Mouse (Mus musculus) mouse trophoblast stem cell (cell line): ENCODE measurements around the gene Btnl10.

ENCODE experiments used
- in situ Hi-C, 2 experiments: fragments of 300-500 bp; cut with MseI, MboI; formaldehyde crosslinking; loops; 2 replicates in 1 of 2; 3 replicates in 1 of 2; pipeline ENCODE4 v1.15.1; 2025

The Btnl10 gene

DNA sequence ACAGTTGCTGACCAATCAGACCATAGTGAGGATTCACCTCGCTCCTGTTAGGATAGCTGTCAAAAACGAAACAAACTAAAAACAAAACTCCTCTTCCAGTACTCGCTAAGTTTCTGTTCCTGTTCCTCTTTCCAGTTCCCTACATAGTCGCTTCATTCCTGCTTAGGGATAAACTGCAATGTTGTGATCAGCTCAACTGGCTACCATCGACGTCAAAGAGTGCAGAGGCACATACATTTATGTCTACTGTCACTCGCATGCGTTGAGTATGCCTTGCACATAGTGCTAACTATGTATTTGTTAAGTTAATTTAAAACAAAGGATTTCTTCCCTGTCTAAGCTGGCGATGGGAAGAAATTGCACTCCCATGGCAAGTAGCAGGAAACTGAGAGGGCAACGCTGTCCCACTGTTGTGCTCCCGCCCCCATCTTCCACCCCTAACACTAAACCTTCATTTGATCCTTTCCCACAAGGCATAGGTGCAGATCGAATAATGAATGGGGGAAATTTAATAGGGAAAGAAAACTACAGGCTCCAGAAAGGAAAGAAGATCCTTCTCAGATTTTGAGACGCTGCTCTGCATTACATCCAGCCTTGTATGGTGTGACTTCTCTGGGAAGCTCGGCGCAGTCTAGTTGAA is 41.6 kb downstream of the Btnl10 start:
- in situ Hi-C loops = no loop called here

DNA sequence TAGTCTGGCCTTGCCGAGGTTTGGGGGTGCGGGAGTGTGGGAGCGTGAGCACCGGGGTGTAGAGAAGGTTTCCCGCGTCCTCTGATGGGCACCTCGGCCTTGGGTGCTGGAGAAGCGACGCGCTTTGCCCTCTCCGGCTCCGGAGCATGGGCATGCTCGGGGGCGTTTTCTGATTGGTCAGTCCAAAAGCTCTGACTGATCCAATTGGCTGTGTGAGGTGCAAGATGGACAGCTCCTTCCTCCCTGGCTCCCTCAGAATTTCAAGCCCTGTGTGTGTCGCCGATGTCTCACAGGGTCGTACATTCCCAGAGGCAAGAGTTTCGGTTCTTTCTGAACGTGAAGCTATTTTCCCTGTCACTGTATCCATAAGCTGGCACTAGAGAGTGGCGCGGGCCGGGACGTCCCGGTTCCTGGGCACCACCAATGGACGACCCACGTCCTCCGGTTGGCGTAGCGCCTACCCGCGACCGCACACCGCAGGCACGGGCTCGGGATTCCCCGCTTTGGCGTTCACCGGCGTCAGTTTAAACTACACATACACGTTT is 42.3 kb downstream of the Btnl10 start:
- in situ Hi-C loops = no loop called here

DNA sequence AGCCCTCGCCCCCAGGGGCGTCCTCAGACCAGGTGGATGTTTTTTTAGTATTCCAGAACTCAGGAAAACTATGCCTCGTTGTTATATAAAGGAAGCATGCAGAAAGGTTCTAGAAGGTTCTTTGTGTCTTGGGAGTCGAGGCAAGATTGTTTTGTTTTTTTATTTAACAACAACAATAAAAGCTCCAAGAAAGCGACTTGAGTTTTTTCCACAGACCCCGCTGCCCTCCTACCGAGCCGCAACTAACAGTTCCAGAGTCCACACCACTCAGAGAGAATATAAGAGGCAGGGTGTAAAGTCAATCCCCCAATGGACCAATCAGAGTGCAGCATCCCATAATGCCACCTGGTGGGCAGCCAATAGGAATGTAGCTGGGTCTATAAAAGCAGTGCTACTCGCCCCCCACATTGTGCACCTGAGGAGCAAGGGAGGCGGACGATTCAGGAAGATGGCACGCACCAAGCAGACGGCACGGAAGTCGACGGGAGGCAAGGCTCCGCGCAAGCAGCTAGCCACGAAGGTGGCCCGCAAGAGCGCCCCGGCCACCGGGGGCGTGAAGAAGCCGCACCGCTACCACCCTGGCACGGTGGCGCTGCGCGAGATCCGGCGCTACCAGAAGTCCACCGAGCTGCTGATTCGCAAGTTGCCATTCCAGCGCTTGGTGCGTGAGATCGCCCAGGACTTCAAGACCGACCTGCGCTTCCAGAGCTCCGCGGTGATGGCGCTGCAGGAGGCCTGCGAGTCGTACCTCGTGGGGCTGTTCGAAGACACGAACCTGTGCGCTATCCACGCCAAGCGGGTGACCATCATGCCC is 43.9 kb downstream of the Btnl10 start:
- in situ Hi-C loops = no loop called here

DNA sequence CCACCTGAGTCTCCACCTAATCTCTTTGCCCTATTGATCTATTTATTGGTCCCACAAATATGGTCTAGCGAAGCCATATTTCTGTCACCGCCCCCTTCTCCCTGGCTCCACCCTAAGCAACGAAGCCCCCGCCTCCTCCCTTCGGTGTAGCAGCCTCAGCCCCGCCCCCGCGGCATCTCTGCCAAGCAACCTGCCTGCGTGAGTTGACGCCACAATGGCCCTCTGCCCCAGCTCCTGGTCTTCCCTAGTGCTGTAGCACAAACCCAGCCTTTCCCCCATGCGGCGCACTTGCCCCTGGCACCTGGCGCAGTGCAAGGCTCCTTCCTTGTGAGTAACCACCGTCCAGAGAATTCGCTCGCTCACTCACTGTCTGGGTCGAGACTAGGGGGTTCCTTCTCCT is 45.8 kb downstream of the Btnl10 start:
- in situ Hi-C loops = no loop called here

DNA sequence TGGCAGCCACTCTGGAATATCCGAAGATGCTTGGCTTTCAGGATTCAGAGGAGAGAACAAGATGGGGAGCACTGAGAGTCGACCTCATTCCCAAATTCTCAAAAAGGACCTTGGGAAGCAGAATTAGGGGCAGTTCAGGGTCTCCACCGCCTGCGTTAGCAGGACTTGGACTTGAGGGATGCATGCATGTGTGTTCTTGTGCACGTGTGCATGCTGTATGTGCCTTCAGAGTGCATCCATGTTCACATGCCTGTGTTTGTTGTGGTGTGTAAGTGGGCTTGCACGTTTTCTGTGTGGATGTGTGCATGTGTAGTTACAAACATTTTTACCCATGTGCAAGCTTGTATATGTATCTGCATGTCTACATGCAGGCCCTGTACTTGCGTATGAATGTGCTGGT is 46.5 kb downstream of the Btnl10 start:
- in situ Hi-C loops = no loop called here

DNA sequence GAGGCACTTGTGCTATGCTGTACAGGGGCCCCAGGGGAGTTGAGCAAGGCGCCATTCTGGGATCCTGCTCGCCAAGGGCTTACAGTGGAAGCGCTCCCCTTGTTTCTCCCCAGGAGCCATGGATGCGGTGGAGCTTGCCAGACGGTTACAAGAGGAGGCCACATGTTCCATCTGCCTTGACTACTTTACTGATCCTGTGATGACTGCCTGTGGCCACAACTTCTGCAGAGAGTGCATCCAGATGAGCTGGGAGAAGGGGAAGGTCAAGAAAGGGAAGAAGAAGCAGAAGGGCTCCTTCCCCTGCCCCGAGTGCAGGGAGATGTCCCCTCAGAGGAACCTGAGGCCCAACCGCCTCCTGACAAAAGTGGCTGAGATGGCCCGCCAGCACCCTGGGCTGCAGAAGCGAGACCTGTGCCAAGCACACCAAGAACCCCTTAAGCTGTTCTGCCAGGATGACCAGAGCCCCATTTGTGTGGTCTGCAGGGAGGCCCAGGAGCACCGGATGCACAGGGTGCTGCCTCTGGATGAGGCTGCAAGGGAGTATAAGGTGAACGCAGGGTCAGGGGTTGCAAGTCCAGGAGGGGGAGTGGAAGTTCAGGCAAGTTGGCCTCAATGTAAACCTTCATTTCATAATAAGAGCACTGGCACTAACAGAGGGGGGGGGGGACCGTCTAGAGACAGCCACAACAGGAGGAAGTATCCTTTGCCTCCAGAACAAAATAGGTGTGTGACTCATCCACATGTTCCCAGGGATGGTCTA is 47.5 kb downstream of the Btnl10 start:
- in situ Hi-C loops = no loop called here

DNA sequence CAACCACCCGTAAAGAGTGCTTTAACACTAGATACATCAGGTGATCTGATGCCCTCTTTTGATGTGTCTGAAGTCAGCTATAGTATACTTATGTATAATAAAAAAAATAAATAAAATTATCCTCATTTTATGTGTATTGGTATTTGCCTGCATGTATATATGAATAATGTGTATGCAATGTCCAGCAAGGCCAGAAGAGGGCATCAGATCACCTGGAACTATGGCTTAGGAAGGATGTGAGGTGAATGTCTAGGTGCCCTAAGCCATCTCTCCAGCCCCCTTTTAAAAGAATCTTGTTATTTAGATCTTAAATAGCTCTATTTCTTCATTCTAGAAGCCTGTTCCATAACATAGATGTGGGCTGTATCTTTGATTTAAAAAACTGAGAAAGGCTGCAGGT is 49.6 kb downstream of the Btnl10 start:
- in situ Hi-C loops = no loop called here

DNA sequence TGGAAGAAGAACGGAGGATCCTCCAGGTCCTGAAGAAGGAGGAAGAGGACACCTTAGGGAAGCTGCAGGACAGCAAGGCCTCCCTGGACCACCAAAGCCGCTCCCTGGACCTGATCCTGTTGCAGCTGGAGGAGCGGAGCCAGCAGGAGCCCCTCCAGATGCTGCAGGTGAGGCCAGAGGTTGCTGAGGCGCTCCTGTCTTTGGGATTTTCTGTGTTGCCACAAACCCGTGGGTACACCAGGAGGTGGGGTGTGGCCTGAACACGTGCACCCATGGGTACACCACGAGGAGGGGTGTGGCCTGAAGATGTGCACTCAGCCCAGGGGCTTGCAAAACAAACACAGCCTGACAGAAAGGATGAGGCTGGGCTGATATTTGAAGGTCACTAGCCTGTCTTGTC is 50.8 kb downstream of the Btnl10 start:
- in situ Hi-C loops = no loop called here

DNA sequence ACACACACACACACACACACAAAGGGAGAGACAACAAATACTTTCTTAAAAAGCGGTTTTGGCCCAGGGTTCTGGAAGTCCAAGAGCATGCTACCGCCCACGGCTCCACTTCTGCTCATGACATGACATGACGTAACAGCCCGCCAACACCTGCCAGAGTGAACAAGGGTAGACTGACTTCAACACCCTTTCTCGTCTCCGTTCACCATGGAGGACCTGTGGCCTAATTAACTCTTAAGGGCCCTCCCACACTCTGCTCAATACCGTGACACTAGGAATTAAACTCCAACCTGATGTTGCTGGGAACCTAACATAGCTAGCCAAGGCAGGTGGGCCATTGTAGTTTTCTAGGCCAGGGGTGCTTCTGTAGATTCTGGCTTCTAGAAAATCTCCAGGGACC is 51.3 kb downstream of the Btnl10 start:
- in situ Hi-C loops = no loop called here

DNA sequence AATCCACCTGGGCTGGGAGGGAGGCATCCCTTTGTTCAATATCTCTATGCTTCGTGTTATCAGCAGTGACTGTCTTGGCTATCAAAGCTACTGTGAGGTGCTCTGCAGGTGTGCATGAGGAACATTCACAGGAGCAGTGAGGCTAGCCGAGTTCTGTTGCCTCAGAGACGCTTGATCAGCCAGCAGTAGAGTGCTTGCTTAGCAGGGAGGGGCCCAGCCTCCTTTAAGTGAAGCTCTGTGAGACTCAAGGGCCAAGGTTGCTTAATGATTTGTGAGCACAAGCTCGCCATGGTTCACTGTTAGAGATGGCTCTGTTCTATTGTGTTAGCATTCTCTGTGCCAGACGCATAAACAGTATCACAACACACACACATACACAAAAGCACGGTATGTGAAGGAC is 52.0 kb downstream of the Btnl10 start:
- in situ Hi-C loops = no loop called here

DNA sequence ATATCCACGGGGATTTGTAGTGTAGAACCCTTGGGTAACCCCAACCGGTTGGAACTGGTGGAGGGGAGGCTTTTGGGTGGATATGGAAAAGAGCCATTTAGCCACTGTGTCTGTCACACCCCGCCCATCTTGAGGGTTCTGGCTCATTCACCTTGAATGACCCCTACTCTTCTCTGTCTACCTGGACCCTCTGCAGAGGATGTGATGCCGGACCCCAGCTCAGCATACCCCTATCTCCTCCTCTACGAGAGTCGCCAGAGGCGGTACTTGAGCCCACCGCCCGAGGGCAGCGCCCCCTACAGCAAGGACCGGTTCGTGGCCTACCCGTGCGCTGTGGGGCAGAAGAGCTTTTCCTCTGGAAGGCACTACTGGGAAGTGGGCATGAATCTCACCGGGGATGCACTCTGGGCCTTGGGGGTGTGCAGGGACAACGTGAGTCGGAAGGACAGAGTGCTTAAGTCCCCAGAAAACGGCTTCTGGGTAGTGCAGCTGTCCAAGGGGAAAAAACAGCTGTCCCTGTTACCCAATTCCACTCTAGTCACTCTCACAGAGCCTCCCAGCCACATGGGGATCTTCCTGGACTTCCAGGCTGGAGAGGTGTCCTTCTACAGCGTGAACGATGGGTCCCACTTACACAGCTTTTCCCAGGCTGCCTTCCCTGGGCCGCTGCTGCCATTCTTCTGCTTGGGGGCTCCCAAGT is 53.3 kb downstream of the Btnl10 start:
- in situ Hi-C loops = no loop called here

DNA sequence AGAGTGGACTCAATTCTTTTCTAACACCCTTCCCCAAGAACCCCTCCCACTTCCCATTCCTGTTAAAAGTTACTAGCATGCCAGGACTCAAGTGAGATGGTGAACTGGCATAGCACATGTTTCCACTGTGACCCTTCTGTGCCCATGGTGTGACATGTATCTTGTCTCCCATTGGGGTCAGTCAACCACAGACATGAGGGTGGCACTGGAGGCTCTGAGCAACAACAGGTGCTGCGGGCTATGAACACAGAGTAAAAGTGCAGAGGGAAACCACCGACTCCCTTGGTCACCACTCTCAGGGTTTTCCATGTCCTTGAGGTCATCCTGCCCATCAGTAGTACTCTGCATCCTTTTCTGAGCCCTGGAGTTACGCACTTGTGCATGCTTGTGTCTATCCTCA is 54.1 kb downstream of the Btnl10 start:
- in situ Hi-C loops = no loop called here

DNA sequence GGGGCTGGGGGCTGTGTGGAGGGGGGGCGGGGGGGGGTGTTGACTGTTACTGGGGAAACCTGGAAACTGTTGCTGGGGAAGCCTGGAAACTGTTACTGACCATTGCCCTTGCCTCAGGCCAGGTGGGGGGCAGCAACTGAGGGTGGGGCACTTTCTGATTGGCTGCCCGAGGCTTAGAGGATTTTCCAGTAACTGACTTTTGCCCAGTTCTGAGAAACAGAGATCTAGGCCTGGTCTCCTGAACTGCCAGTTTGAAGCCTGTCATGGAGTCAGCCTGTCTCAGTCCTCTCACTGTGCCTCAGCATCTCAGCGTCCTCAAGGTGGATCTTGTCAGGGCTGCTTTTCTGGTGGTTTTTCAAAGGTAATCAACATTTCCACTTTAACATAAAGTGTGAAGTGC is 56.7 kb downstream of the Btnl10 start:
- in situ Hi-C loops = no loop called here
